Mouse (Mus musculus) adrenal gland, postnatal 4 days (tissue): ENCODE measurements around the gene Kctd19. TPM values are rescaled to one million over a fixed set of nuclear protein-coding genes. Genes with fewer than 3 reads are reported as not detected.

ENCODE experiments used
- DNase-seq, 2 experiments: peaks; one replicate each; pipeline ENCODE4 v3.0.0; 2021 to 2022; ENCODE audit warnings: low spot score in 2 of 2, mixed read lengths in 2 of 2
- total RNA-seq, 2 experiments: library from RNA; stranded (reverse); gene quantifications; 2 replicates each; pipeline ENCODE4 v1.2.3; 2021

Gene Kctd19
- total RNA-seq, 2 experiments from 2014 or later: not detected

GRCm38 (mm10) chr8:105339886-105340635, 73.2 kb downstream of the Kctd19 start:
- DNase-seq: no peak

- DNase-seq: no peak
Measured at GRCm38 (mm10) chr8:105338992-105339391, 74.3 kb downstream of the Kctd19 start.

GRCm38 (mm10) chr8:105336373-105337130, 76.8 kb downstream of the Kctd19 start:
- no peak for DNase-seq

Other genes starting within 250 kb of the Kctd19 start
- gene Cbfb, start 242.8 kb downstream of the Kctd19 start, total RNA-seq: 10 to 100 TPM; 66.4 to 70.2 TPM
- 10 to 100 TPM; 33.3 to 38.1 TPM for gene D230025D16Rik, start 188.4 kb downstream of the Kctd19 start, total RNA-seq
- 10 to 100 TPM; 10.4 to 11.3 TPM for gene B3gnt9, start 158.3 kb downstream of the Kctd19 start, total RNA-seq
- gene Tradd, start 148.9 kb downstream of the Kctd19 start, total RNA-seq: 10 to 100 TPM; 15.9 to 17.4 TPM
- gene Fbxl8, start 148.9 kb downstream of the Kctd19 start, total RNA-seq: 1 to 10 TPM; 3.2 to 3.5 TPM
- under 1 TPM; 0.42 to 0.53 TPM for gene Hsf4, start 143.7 kb downstream of the Kctd19 start, total RNA-seq
- gene Nol3, start 137.4 kb downstream of the Kctd19 start, total RNA-seq: 1 to 10 TPM; 1.8 to 2.7 TPM
- 10 to 100 TPM in 1 of 2 experiments, 1 to 10 TPM in 1; 9.1 to 10.4 TPM for gene 4931428F04Rik, start 123.6 kb downstream of the Kctd19 start, total RNA-seq
- gene Exoc3l, start 117.4 kb downstream of the Kctd19 start, total RNA-seq: 10 to 100 TPM; 25.7 to 30.9 TPM
- gene E2f4, start 115.8 kb downstream of the Kctd19 start, total RNA-seq: 10 to 100 TPM; 50.5 to 55.7 TPM
- 10 to 100 TPM in 1 of 2 experiments, 1 to 10 TPM in 1; 9.2 to 13.6 TPM for gene Elmo3, start 107.9 kb downstream of the Kctd19 start, total RNA-seq
- 10 to 100 TPM; 14.3 to 16.3 TPM for gene Lrrc29, start 87.2 kb downstream of the Kctd19 start, total RNA-seq
- 10 to 100 TPM; 48.5 to 49.2 TPM for gene Tmem208, start 87.1 kb downstream of the Kctd19 start, total RNA-seq
- 10 to 100 TPM; 17.9 to 18.8 TPM for gene Fhod1, start 65.5 kb downstream of the Kctd19 start, total RNA-seq
- gene Slc9a5, start 64.7 kb downstream of the Kctd19 start, total RNA-seq: 1 to 10 TPM; 5.5 to 5.8 TPM
- 1 to 10 TPM in 1 of 2 experiments, under 1 TPM in 1; 0.25 to 1.2 TPM for gene Plekhg4, start 40.2 kb downstream of the Kctd19 start, total RNA-seq
- gene Lrrc36, start 69 bp upstream of the Kctd19 start, total RNA-seq: 1 to 10 TPM; 5.4 to 6.4 TPM
- gene Tppp3, start 58.0 kb upstream of the Kctd19 start, total RNA-seq: 10 to 100 TPM; 88.4 to 89.4 TPM
- gene Zdhhc1, start 83.4 kb upstream of the Kctd19 start, total RNA-seq: 10 to 100 TPM; 26.2 to 28.6 TPM
- 10 to 100 TPM in 1 of 2 experiments, 1 to 10 TPM in 1; 3.7 to 15.0 TPM for gene Hsd11b2, start 105.3 kb upstream of the Kctd19 start, total RNA-seq
- gene Atp6v0d1, start 152.5 kb upstream of the Kctd19 start, total RNA-seq: 100 to 1,000 TPM; 103 to 113 TPM
- 10 to 100 TPM; 35.4 to 43.0 TPM for gene Ripor1, start 191.8 kb upstream of the Kctd19 start, total RNA-seq
- 10 to 100 TPM; 73.8 to 94.0 TPM for gene Ctcf, start 223.1 kb upstream of the Kctd19 start, total RNA-seq
- 1 to 10 TPM in 1 of 2 experiments, under 1 TPM in 1; 0.81 to 1.5 TPM for gene Agrp, start 223.9 kb upstream of the Kctd19 start, total RNA-seq